Mouse (Mus musculus) left cerebral cortex, adult 6 months (tissue): ENCODE results near the gene Olfr961. TPM values are rescaled to one million over a fixed set of nuclear protein-coding genes. Genes with fewer than 3 reads are reported as not detected.

Source experiments
- long read RNA-seq, 2 experiments: library from polyadenylated mRNA; unstranded; transcript quantifications; one replicate each; pipeline ENCODE4 v2.0.0; 2019 to 2020
- polyA plus RNA-seq: library from polyadenylated mRNA; unstranded; fragments of <200 nt; fragmentation: Nextera tagmentation; gene quantifications from 2 replicates; pipeline ENCODE4 v1.2.3, GENCODE M21; 2021

Olfr961 gene
- not detected in 2 replicates for polyA plus RNA-seq
- long read RNA-seq, experiment 1 = 0 reads
- long read RNA-seq, experiment 2 = 0 reads

DNA sequence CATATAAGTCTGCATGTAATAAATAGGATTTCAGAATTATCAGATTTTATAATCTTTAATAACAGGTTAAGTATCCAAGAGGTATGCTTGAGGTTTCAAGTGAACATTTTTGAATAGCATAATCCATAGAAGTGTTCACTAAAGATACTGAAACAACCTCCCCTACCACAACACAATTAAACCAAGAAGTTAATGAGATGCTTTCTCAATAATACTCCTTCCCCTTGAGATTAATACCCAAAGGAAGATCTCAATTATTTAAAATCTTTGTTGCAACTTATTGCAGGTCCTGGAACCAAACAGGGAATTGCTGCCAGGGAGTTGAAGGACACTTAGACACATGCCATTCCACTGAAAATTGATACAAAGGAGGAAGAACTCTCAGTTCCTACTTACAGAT is at the start of gene Olfr961:
Olfr961 (plus strand) TSS at position 301 of the 400 bp plus-strand sequence.

DNA sequence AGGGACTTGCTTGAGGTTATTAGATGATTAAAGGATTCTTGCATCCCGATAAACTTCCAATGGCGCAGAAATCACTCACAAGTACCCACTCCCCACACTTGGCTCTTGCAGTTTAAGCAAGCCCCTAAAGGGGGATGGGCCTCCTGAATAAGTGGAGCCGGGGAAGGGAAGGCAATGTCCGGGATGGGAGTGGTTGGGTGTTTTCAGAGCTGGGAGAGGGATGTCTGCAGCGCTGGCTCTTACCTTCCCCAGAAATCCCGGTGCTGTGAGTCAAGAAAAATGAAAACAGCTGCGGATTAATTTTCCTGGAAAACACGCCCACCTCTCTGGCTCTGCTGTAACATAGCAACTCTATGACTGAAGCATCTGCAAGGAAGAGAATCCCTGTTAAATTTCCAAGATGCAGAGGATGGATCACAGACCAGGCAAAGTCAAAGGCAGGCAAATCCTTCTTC is 40.9 kb upstream of the Olfr961 start, which contains the start of gene AW551984:
AW551984 (minus strand) TSS at position 405 of the 455 bp plus-strand sequence.

DNA sequence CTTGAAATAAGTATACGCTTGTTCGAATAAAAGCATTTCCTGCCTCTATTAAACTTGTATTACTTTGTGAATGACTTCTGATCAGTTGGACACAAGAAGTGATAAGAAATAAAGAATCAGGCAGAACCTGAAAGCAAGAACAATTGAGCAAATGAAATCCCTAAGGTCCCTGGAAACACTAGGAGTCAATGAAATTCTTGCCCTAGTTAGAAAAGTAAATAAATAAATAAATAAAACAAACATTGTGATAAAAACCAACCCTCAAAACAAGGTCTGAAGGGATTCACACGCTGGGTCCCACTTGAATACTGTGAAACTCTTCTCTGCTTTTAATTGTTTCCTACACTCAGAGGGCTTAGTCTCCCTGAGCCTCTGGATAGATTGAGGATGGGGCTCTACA is 34.5 kb upstream of the Olfr961 start, which contains the start of gene Olfr148:
Olfr148 (plus strand) TSS at position 301 of the 400 bp plus-strand sequence.

DNA sequence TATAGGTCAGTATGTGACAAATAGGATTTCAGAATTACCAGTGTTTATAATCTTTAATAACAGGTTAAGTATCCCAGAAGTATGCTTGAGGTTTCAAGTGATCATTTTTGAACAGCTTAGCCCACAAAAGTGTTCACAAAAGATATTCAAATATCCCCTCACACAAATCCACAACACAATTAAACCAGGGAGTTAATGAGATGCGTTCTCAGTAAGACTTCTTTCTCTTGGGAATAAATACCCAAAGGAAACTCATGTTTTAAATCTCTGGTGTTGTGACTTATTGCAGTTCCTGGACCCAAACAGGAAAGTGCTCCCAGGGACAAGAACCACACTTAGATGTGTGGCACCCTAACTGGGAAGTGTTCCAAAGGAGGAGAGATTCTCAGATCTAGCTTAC is 23.8 kb upstream of the Olfr961 start, which contains the start of gene Olfr960:
Olfr960 (plus strand) TSS at position 301 of the 400 bp plus-strand sequence.

DNA sequence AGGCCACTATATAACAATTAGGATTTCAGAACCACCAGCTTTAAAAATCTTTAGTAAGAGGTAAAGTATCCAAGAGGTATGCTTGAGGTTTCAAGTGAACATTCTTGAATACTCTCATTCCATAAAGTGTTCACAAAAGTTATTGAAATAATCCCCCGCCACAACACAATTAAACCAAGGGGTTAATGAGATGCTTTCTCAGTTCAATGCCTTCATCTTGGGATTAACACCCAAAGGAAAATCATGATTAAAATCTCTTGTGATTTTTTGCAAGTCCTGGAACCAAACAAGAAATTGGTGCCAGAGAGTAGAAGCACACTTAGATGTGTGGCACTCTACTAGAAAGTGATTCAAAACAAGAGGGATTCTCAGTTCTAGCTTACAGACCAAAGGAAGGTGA is 22.0 kb downstream of the Olfr961 start, which contains the start of gene Olfr963:
Olfr963 (plus strand) TSS at position 301 of the 400 bp plus-strand sequence.

Other genes with a start within 250 kb of the Olfr961 start
- gene Olfr952, start 217.9 kb upstream of the Olfr961 start, polyA plus RNA-seq = not detected in 2 replicates
- gene Olfr954, start 188.4 kb upstream of the Olfr961 start, polyA plus RNA-seq = not detected in 2 replicates
- not detected in 2 replicates for gene Olfr955, start 173.1 kb upstream of the Olfr961 start, polyA plus RNA-seq
- not detected in 2 replicates for gene Olfr44, start 151.1 kb upstream of the Olfr961 start, polyA plus RNA-seq
- gene Olfr957, start 129.3 kb upstream of the Olfr961 start, polyA plus RNA-seq = not detected in 2 replicates
- not detected in 2 replicates for gene Olfr958, start 91.0 kb upstream of the Olfr961 start, polyA plus RNA-seq
- gene Olfr959, start 69.5 kb upstream of the Olfr961 start, polyA plus RNA-seq = not detected in 2 replicates
- gene AW551984, start 40.7 kb upstream of the Olfr961 start, polyA plus RNA-seq = 1.6 and 3.6 TPM in 2 replicates
- gene Olfr148, start 34.4 kb upstream of the Olfr961 start, polyA plus RNA-seq = not detected in 2 replicates
- not detected in 2 replicates for gene Olfr960, start 23.7 kb upstream of the Olfr961 start, polyA plus RNA-seq
- gene Olfr963, start 22.1 kb downstream of the Olfr961 start, polyA plus RNA-seq = not detected in 2 replicates
- gene Olfr149, start 62.0 kb downstream of the Olfr961 start, polyA plus RNA-seq = not detected in 2 replicates
- gene Olfr965, start 66.3 kb downstream of the Olfr961 start, polyA plus RNA-seq = not detected in 2 replicates
- not detected in 2 replicates for gene Olfr150, start 85.9 kb downstream of the Olfr961 start, polyA plus RNA-seq
- not detected in 2 replicates for gene Olfr967, start 101.2 kb downstream of the Olfr961 start, polyA plus RNA-seq
- gene Olfr968, start 138.2 kb downstream of the Olfr961 start, polyA plus RNA-seq = not detected in 2 replicates
- gene Olfr969, start 145.9 kb downstream of the Olfr961 start, polyA plus RNA-seq = not detected in 2 replicates
- gene Olfr970, start 163.8 kb downstream of the Olfr961 start, polyA plus RNA-seq = not detected in 2 replicates
- gene Olfr971, start 191.8 kb downstream of the Olfr961 start, polyA plus RNA-seq = not detected in 2 replicates
- not detected in 2 replicates for gene Olfr972, start 221.3 kb downstream of the Olfr961 start, polyA plus RNA-seq